Mouse (Mus musculus) brain, embryonic 14.5 days (tissue): ENCODE measurements at regions not wholly inside any gene's neighbourhood (a gene's known extent, or its start where the extent isn't known, plus 50 kb on each side); places are given as distances from the start of the nearest gene placed in this dataset.

Experiments
- CTCF ChIP-seq: fragments of 200-500 bp; IDR thresholded peaks from 2 replicates; pipeline ENCODE4 v1.5.1; 2012; ENCODE audit warnings: inconsistent platforms, mild to moderate bottlenecking, moderate library complexity, borderline replicate concordance; ENCODE audit not compliant: insufficient read depth, insufficient read length; ENCODE audit errors: extremely low read depth
- POLR2A ChIP-seq: fragments of 200-500 bp; IDR thresholded peaks from 2 replicates; pipeline ENCODE4 v1.6.1; 2012; ENCODE audit warnings: mild to moderate bottlenecking, inconsistent platforms, borderline replicate concordance; ENCODE audit not compliant: poor library complexity, insufficient read depth, insufficient read length, severe bottlenecking; ENCODE audit errors: extremely low read depth

GRCm38 (mm10) chr9:86081873-86082272 is 239.7 kb downstream of the Tpbg start:
- TF ChIP-seq CTCF (no peak), POLR2A (no peak)
